ENCODE assay signal across 8 mouse cellular contexts in genomic region chr9:107628721-107629410, GRCm38 (mm10). TPM values are rescaled to one million over a fixed set of nuclear protein-coding genes. Genes with fewer than 3 reads are reported as not detected.
A peak's percentile ranks its signal among the peaks of the same experiment; 100 is the strongest.
DNase-seq lines count a peak whose midpoint lies in the region.

No protein-coding gene starts in this region.

- peaks cover 42% of the 10 kb centered on the region for H3K4me1 ChIP-seq in brown adipose tissue, adult 24 weeks (ENCODE audit: control insufficient read depth, insufficient read depth, insufficient read length, low read length)
- H3K4me1 ChIP-seq in midbrain, embryonic 10.5 days = peaks cover 100% of the 10 kb centered on the region

- intact Hi-C loops in heart, postnatal 14 days (cut with DNase I) = no loop called here

- 38% methylated on average over 14 of the region's 15 CpGs for WGBS in midbrain, embryonic 10.5 days

- no peaks in the 10 kb centered on the region for H3K9me3 ChIP-seq in midbrain, embryonic 10.5 days (replicated peaks)

- peak; percentile 52 for DNase-seq in cerebellum, adult 9-11 months
- no peak for DNase-seq in cerebellum, adult 9-10 months
- DNase-seq in heart, postnatal 14 days = peak; percentile 67 to 70
- DNase-seq in kidney, postnatal 36 days = peak; percentile 75 to 80
- no peak for DNase-seq in midbrain, embryonic 10.5 days (ENCODE audit: low spot score)
- no peak for DNase-seq in ovary, postnatal 36 days (ENCODE audit: low spot score)
- DNase-seq in thymus, postnatal 0 days (ENCODE audit: low spot score) = no peak

- H3K4me3 ChIP-seq in brown adipose tissue, adult 24 weeks (ENCODE audit: insufficient read depth, low read depth, low read length) = peak overlapping the region; percentile 49
- H3K4me3 ChIP-seq in midbrain, embryonic 10.5 days = peak overlapping the region; percentile 94

- H3K36me3 ChIP-seq in midbrain, embryonic 10.5 days = peaks cover 67% of the 10 kb centered on the region

- H3K27me3 ChIP-seq in midbrain, embryonic 10.5 days (ENCODE audit: low read depth, poor library complexity, severe bottlenecking) = no peaks in the 10 kb centered on the region

- peak overlapping the region; percentile 88 for H3K27ac ChIP-seq in brown adipose tissue, adult 24 weeks (replicated peaks; ENCODE audit: low read depth, low read length)
- H3K27ac ChIP-seq in midbrain, embryonic 10.5 days (replicated peaks) = peak overlapping the region; percentile 98

RNA-seq across cellular contexts. Expression of gene Gnai2, which starts 6.3 kb away (rescaled TPM):
- polyA plus RNA-seq in brown adipose tissue, adult 24 weeks (2012; ENCODE audit: insufficient read depth, insufficient read length, missing spikeins) = 87.2 and 112 TPM in 2 replicates
- total RNA-seq in heart, postnatal 14 days (2021) = 100 to 1,000 TPM; 318 to 327 TPM
- polyA plus RNA-seq in midbrain, embryonic 10.5 days (2016; fragmentation: Nextera tagmentation; extraction: Ambion mirVana) = 629 and 656 TPM in 2 replicates
- 466 and 479 TPM in 2 replicates for polyA plus RNA-seq in thymus, postnatal 0 days (2015; fragmentation: Nextera tagmentation; extraction: Ambion mirVana)

RNA-seq across cellular contexts. Expression of gene Sema3b, which starts 19.8 kb away (rescaled TPM):
- 3.3 and 3.8 TPM in 2 replicates for polyA plus RNA-seq in brown adipose tissue, adult 24 weeks (2012; ENCODE audit: insufficient read depth, insufficient read length, missing spikeins)
- 10 to 100 TPM; 11.3 to 12.1 TPM for total RNA-seq in heart, postnatal 14 days (2021)
- polyA plus RNA-seq in midbrain, embryonic 10.5 days (2016; fragmentation: Nextera tagmentation; extraction: Ambion mirVana) = 1.8 and 3.2 TPM in 2 replicates
- 1.4 and 1.8 TPM in 2 replicates for polyA plus RNA-seq in thymus, postnatal 0 days (2015; fragmentation: Nextera tagmentation; extraction: Ambion mirVana)

RNA-seq across cellular contexts. Expression of gene Slc38a3, which starts 40.5 kb away (rescaled TPM):
- 0.83 and 3.3 TPM in 2 replicates for polyA plus RNA-seq in brown adipose tissue, adult 24 weeks (2012; ENCODE audit: insufficient read depth, insufficient read length, missing spikeins)
- 10 to 100 TPM; 48.6 to 53.3 TPM for total RNA-seq in heart, postnatal 14 days (2021)
- 9.3 and 11.6 TPM in 2 replicates for polyA plus RNA-seq in midbrain, embryonic 10.5 days (2016; fragmentation: Nextera tagmentation; extraction: Ambion mirVana)
- 0.60 and 1.1 TPM in 2 replicates for polyA plus RNA-seq in thymus, postnatal 0 days (2015; fragmentation: Nextera tagmentation; extraction: Ambion mirVana)

RNA-seq across cellular contexts. Expression of gene Ifrd2, which starts 41.4 kb away (rescaled TPM):
- polyA plus RNA-seq in brown adipose tissue, adult 24 weeks (2012; ENCODE audit: insufficient read depth, insufficient read length, missing spikeins) = 21.6 and 23.7 TPM in 2 replicates
- total RNA-seq in heart, postnatal 14 days (2021) = 10 to 100 TPM; 36.7 to 47.1 TPM
- polyA plus RNA-seq in midbrain, embryonic 10.5 days (2016; fragmentation: Nextera tagmentation; extraction: Ambion mirVana) = 46.3 and 56.8 TPM in 2 replicates
- polyA plus RNA-seq in thymus, postnatal 0 days (2015; fragmentation: Nextera tagmentation; extraction: Ambion mirVana) = 43.6 and 48.7 TPM in 2 replicates

RNA-seq across cellular contexts. Expression of gene Hyal3, which starts 48.2 kb away (rescaled TPM):
- 0.63 TPM in 1 of 2 replicates, not detected in the other for polyA plus RNA-seq in brown adipose tissue, adult 24 weeks (2012; ENCODE audit: insufficient read depth, insufficient read length, missing spikeins)
- under 1 TPM; 0.31 to 0.49 TPM for total RNA-seq in heart, postnatal 14 days (2021)
- polyA plus RNA-seq in midbrain, embryonic 10.5 days (2016; fragmentation: Nextera tagmentation; extraction: Ambion mirVana) = 0.62 and 0.96 TPM in 2 replicates
- 0.90 and 1.2 TPM in 2 replicates for polyA plus RNA-seq in thymus, postnatal 0 days (2015; fragmentation: Nextera tagmentation; extraction: Ambion mirVana)

Comparison
In these comparisons a context has a peak if more than half of its experiments do, and no peak if none do; other contexts are left out.
1. DNase-seq: peak in cerebellum, adult 9-11 months (single experiment), heart, postnatal 14 days (2 of 2) and kidney, postnatal 36 days (2 of 2); none in cerebellum, adult 9-10 months (single experiment), midbrain, embryonic 10.5 days (single experiment), ovary, postnatal 36 days (single experiment) and thymus, postnatal 0 days (single experiment).